Mouse (Mus musculus) forebrain, embryonic 14.5 days (tissue): Measurements from ENCODE around the gene Zfyve1. TPM values are rescaled to one million over a fixed set of nuclear protein-coding genes. Genes with fewer than 3 reads are reported as not detected.

Experiments used
- ATAC-seq: fragments of 200-750 bp; cut with Nextera tagmentation; 2 replicates; pipeline ENCODE4 v1.8.0; 2017; ENCODE audit warnings: mild to moderate bottlenecking, moderate library complexity
- DNase-seq: peaks from one replicate; pipeline ENCODE4 v3.0.0-alpha.2; 2015; ENCODE audit warnings: low spot score
- H3K27ac ChIP-seq: fragments of 300-500 bp; sonication (generic); 2 replicates; pipeline ENCODE4 v1.5.1; 2014; ENCODE audit warnings: low read depth, mild to moderate bottlenecking, control low read depth, low read length, moderate library complexity
- H3K27me3 ChIP-seq: fragments of 300-500 bp; sonication (generic); replicated peaks from 2 replicates; pipeline ENCODE4 v1.6.1; 2014; ENCODE audit warnings: low read length, control low read depth, mixed read lengths; ENCODE audit not compliant: control insufficient read depth, insufficient read depth
- H3K36me3 ChIP-seq: fragments of 300-500 bp; sonication (generic); 2 replicates; pipeline ENCODE4 v1.6.1; 2014; ENCODE audit warnings: low read length, control low read depth; ENCODE audit not compliant: control insufficient read depth, insufficient read depth
- H3K4me1 ChIP-seq: fragments of 300-500 bp; sonication (generic); 2 replicates; pipeline ENCODE4 v1.6.1; 2014; ENCODE audit warnings: antibody characterized with exemption, low read length, control low read depth; ENCODE audit not compliant: control insufficient read depth, insufficient read depth
- H3K4me2 ChIP-seq: fragments of 300-500 bp; sonication (generic); 2 replicates; pipeline ENCODE4 v1.6.1; 2014; ENCODE audit warnings: mild to moderate bottlenecking, control low read depth, low read length
- H3K4me3 ChIP-seq: fragments of 300-500 bp; sonication (generic); 2 replicates; pipeline ENCODE4 v1.5.1; 2014; ENCODE audit warnings: low read depth, low read length, control low read depth
- H3K9ac ChIP-seq: fragments of 300-500 bp; sonication (generic); 2 replicates; pipeline ENCODE4 v1.6.1; 2014; ENCODE audit warnings: mild to moderate bottlenecking, low read length, control low read depth, moderate library complexity
- H3K9me3 ChIP-seq: fragments of 300-500 bp; sonication (generic); replicated peaks from 2 replicates; pipeline ENCODE4 v1.6.1; 2016; ENCODE audit warnings: low read length, control low read depth, mixed read lengths; ENCODE audit not compliant: control insufficient read depth
- WGBS: fragments of 180-500 bp; shearing (Covaris S2); extraction: QIAGEN DNeasy Blood & Tissue Kit; methylation state at CpG from one replicate; pipeline ENCODE4 v1.1.7; 2014; 5-methylcytosine and 5-hydroxymethylcytosine counted together
- polyA plus RNA-seq: library from polyadenylated mRNA; unstranded; fragments of >200 nt; fragmentation: Nextera tagmentation; extraction: Ambion mirVana; gene quantifications from 2 replicates; pipeline ENCODE4 v1.2.1, GENCODE M21; 2014

Gene Zfyve1
- polyA plus RNA-seq, 1 experiment from 2014 or later, result 22.7 TPM

DNA sequence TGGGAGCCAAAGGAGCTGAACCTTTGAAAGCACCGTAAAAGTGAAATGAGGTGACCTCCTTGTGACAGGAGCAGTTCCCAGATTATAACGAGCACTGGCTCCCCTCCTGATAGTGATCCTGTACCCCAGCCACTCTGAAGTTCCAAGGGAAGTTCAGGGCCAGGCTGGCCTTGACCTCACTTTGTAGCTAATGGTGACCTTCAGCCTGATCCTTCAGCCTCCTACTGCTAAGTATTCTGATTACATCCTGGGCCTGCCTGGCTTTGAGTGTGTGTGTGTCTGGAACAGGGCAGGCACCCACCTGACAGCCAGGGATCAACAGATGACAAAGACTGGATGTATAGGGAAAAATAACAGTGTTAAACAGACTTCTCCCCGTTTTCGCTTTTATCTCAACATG lies 73.1 kb downstream of the Zfyve1 start:
- ATAC-seq (no peak), DNase-seq (no peak)
- Histone ChIP-seq H3K9me3 (no peaks in the 10 kb centered on the region), H3K27ac (no peak overlapping the region), H3K9ac (no peak overlapping the region), H3K4me1 (peaks cover 10% of the 10 kb centered on the region), H3K4me3 (no peak overlapping the region), H3K27me3 (no peaks in the 10 kb centered on the region), H3K36me3 (peaks cover 10% of the 10 kb centered on the region), H3K4me2 (no peak overlapping the region)
- 73% methylated on average over 4 of the region's 4 CpGs for WGBS

DNA sequence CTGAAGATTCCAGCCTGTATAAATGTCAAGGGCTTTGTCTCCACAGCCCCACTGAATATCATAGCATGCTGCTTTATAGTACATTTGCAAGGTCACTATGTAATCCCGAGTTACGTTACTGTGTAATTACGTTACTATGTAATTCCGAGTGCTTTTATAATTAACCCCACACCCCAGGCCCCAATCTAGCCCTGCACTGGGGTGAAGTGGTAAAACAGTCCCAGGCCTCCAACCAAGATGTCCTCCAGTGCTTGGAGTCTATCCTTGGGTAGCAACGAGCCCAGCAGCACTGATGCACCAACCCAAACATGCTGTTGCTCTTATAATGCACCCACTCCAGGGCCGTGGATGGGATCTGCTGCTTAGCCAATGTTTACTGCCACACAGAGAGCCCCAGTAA lies 74.0 kb downstream of the Zfyve1 start:
- no peak for ATAC-seq
- Histone ChIP-seq H3K4me2 (no peak overlapping the region), H3K36me3 (peaks cover 10% of the 10 kb centered on the region), H3K4me3 (no peak overlapping the region), H3K4me1 (peaks cover 10% of the 10 kb centered on the region), H3K9ac (no peak overlapping the region), H3K9me3 (no peaks in the 10 kb centered on the region), H3K27me3 (no peaks in the 10 kb centered on the region), H3K27ac (no peak overlapping the region)
- DNase-seq, result no peak
- WGBS, result 87% methylated on average over 6 of the region's 6 CpGs

DNA sequence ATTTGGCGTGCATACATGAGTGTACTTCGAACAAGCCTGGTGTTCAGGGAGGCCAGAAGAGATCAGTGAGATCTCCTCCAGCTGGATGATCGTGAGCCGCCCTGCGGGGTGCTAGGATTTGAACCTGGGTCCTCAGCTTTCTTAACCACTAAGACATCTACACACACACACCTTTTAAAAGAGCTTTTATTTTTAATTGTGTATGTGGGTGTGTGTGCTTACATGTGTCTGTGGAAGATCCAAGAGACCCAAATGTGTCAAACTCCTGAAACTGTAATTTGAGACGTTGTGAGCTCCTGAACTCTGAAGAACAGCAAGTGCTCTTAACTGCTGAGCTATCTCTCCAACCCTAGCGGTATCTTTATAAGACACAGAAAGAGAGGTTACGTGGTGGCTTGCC lies 75.9 kb downstream of the Zfyve1 start:
- Histone ChIP-seq H3K4me1 (peaks cover 10% of the 10 kb centered on the region), H3K36me3 (no peaks in the 10 kb centered on the region; the same call in 1 of the 2 replicates), H3K9me3 (no peaks in the 10 kb centered on the region), H3K9ac (peak overlapping the region; percentile 75), H3K4me3 (peak overlapping the region; percentile 65), H3K27me3 (no peaks in the 10 kb centered on the region), H3K4me2 (peak overlapping the region; percentile 73), H3K27ac (no peak overlapping the region)
- DNase-seq (no peak), ATAC-seq (no peak)
- WGBS, result 47% methylated on average over 8 of the region's 8 CpGs

DNA sequence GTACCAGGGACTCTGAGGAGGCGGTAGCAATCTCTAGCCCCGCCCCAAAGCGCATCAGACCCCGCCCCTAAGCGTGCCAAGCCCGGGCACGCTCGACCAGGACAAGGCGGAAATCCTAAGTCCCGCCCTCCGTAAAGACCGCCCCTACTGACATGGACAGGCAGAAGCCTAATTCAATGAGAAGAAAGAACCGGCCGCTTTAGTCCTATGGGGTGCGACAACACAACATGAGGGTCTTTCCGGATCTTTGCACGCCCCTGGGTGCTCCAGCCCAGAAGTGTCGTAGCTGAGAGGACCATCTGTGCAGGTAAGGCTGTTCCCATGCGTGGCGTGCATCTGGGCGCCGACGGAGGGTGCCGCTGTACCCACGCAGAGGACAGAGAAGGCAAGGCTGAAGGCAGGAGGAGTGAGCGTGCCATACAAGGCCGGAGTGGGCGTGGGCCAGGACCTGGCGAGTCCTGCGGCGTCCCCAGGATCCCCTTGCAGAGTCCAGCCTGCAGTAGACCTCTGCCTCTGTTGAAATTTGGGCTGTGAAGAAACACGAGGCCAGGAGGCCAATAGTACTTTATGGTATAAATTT lies 76.6 kb downstream of the Zfyve1 start, which contains the start of gene Dcaf4:
Gene Dcaf4, plus strand, starts transcription at position 156 of the 580 bp plus-strand sequence.
- Histone ChIP-seq H3K36me3 (no peaks in the 10 kb centered on the region), H3K4me2 (peak within 1 kb of the TSS; percentile 73), H3K9ac (peak within 1 kb of the TSS; percentile 75), H3K9me3 (no peaks in the 10 kb centered on the region), H3K4me1 (peaks cover 10% of the 10 kb centered on the region), H3K27me3 (no peaks in the 10 kb centered on the region), H3K4me3 (peak within 1 kb of the TSS; percentile 65), H3K27ac (peak within 1 kb of the TSS; percentile 75)
- DNase-seq, result peak; percentile 98
- under 1% methylated on average over 32 of the region's 32 CpGs for WGBS
- peak; percentile 99 for ATAC-seq

DNA sequence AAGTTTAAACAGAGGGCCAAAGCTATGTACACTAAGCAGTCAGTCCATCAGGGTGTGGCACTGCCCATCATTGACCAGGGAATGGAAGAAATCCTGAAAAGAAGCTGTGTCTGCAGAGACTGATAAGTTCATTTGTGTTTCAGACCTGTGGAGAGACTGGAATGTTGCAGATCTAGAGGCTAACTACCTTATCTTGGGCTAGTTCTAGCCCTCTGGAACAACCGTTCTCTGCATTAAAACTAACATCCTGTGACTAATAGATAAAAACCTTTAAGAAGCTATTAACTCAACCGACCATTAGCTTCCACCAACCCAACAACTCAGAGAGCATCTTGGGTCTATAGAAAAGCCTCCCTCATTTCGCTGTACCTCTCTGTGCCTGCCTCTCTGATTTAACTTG lies 79.4 kb downstream of the Zfyve1 start:
- H3K9me3 ChIP-seq, result no peaks in the 10 kb centered on the region
- no peak overlapping the region for H3K4me3 ChIP-seq
- H3K4me1 ChIP-seq, result peaks cover 20% of the 10 kb centered on the region
- H3K9ac ChIP-seq, result no peak overlapping the region
- H3K27ac ChIP-seq, result no peak overlapping the region
- ATAC-seq (no peak), DNase-seq (no peak)
- no peaks in the 10 kb centered on the region for H3K36me3 ChIP-seq
- H3K27me3 ChIP-seq, result no peaks in the 10 kb centered on the region
- H3K4me2 ChIP-seq, result no peak overlapping the region
- 93% methylated on average over 3 of the region's 3 CpGs for WGBS

DNA sequence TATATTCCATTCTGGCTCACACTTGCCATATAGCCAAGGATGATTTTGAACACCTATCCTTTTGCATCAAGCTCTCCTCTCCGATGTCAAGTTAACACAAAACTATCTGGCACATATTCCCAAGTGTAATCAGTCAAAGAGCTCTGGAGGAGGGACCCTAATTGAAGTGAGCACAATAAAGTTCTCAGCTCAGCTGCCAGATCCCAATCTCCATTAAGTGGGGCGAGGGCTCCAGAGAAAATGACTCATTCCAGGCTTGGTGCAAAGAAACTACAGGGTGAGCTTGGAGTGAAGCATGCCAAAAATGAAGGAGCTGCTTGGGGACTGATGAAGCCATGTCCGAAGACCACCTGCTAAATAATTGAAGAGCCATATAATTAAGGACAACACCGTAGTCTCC lies 82.8 kb downstream of the Zfyve1 start:
- 13% methylated on average over 4 of the region's 4 CpGs for WGBS

DNA sequence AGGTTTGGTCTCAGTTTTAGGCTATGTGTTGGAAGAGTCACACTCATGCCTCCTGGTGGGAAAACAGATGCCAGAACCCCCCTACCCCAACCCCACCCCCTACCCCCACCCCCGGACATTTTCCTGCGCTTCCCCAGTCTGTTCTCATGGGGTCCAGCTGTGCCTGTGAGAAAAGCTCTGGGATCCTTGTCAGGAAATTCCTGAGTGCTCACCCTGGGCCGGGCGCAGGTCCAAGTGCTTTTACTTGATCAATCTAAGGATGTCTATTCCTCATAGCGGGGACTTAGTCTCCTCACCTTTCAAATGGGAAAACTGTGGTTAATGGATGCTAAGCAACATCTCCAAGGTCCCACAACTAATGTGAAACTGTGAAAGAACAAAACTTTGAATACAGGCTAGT lies 83.8 kb downstream of the Zfyve1 start:
- WGBS, result 9% methylated on average over 5 of the region's 5 CpGs
- no peak overlapping the region for H3K4me3 ChIP-seq
- peak; percentile 88 for DNase-seq
- ATAC-seq, result peak; percentile 73
- no peaks in the 10 kb centered on the region for H3K36me3 ChIP-seq
- H3K27me3 ChIP-seq, result no peaks in the 10 kb centered on the region
- H3K4me2 ChIP-seq, result no peak overlapping the region
- H3K9me3 ChIP-seq, result no peaks in the 10 kb centered on the region
- H3K27ac ChIP-seq, result peak overlapping the region; percentile 78
- peaks cover 15% of the 10 kb centered on the region for H3K4me1 ChIP-seq
- no peak overlapping the region for H3K9ac ChIP-seq

More for the DNA sequence above, 82.8 kb downstream of the Zfyve1 start:
- Histone ChIP-seq H3K27ac (peak overlapping the region; percentile 3; the same call in 1 of the 2 replicates), H3K9me3 (no peaks in the 10 kb centered on the region), H3K36me3 (no peaks in the 10 kb centered on the region), H3K4me1 (peaks cover 15% of the 10 kb centered on the region), H3K4me2 (no peak overlapping the region), H3K4me3 (no peak overlapping the region), H3K27me3 (no peaks in the 10 kb centered on the region), H3K9ac (no peak overlapping the region)
- ATAC-seq (peak; percentile 43), DNase-seq (peak; percentile 76)

DNA sequence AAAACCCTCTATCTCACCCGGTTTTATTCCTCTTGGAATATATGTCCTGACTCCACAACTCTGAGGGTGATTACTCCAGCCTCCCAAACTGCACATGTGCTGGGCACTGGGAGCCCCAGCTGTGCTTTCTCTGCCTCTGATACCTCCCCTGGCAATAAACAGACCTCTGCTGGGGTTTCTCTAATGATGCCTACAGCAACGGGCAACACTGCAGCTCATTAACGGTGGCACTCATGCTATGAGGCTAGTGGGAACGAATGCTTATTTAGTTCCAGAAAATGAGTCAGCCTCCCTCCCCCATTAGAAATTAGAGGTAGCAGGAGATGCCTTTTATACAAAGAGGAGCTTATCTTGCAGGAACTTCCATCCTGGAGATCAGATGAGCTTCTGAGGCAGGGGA lies 84.2 kb downstream of the Zfyve1 start:
- H3K27ac ChIP-seq, result peak overlapping the region; percentile 78
- 11% methylated on average over 4 of the region's 4 CpGs for WGBS
- ATAC-seq, result peak; percentile 79
- H3K4me1 ChIP-seq, result peaks cover 15% of the 10 kb centered on the region
- H3K9me3 ChIP-seq, result no peaks in the 10 kb centered on the region
- peak; percentile 80 for DNase-seq
- no peak overlapping the region for H3K4me3 ChIP-seq
- no peak overlapping the region for H3K4me2 ChIP-seq
- H3K36me3 ChIP-seq, result no peaks in the 10 kb centered on the region
- H3K27me3 ChIP-seq, result no peaks in the 10 kb centered on the region
- H3K9ac ChIP-seq, result no peak overlapping the region

DNA sequence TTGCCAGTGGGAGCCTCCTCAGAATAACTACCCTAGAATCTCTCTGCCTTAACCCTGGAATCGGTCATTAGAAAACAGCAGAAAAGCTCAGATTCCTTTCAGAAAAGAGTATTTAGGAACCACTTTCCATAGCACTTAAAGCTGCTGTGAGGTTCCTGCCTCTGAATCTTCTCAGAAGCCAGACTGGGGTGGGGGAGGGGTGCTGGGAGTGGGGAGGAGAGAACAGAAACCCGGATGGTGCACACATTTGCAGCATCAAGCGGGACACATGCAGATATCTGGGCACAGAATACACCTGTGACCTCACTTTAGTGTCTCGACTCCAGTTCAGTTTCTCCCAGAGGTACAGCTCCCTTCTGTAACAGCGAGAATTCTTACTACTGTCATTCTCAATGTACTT lies 86.4 kb downstream of the Zfyve1 start:
- ATAC-seq (no peak), DNase-seq (no peak)
- H3K9ac ChIP-seq, result no peak overlapping the region
- H3K4me1 ChIP-seq, result peaks cover 15% of the 10 kb centered on the region
- no peaks in the 10 kb centered on the region for H3K9me3 ChIP-seq
- no peaks in the 10 kb centered on the region for H3K36me3 ChIP-seq
- H3K27ac ChIP-seq, result no peak overlapping the region
- H3K4me2 ChIP-seq, result no peak overlapping the region
- no peaks in the 10 kb centered on the region for H3K27me3 ChIP-seq
- WGBS, result 84% methylated on average over 5 of the region's 5 CpGs
- no peak overlapping the region for H3K4me3 ChIP-seq
